In genomic region chr12:55300820-55301351, GRCm38 (mm10) we compare ENCODE assay signal across 10 mouse cellular contexts. TPM values are rescaled to one million over a fixed set of nuclear protein-coding genes. Genes with fewer than 3 reads are reported as not detected.
DNase-seq lines count a peak whose midpoint lies in the region; ATAC-seq and TF ChIP-seq lines count a peak whose summit lies in the region.
"Had no signal": no experiment of that assay in that cellular context is flagged by ENCODE, and none has a peak within 500 bp of the region (broad histone marks: within the 10 kb centered on the region; RNA-seq: fewer than 3 reads in every experiment).

No protein-coding gene starts in this region.

- 84% methylated on average over 3 of the region's 3 CpGs for WGBS in heart, embryonic 13.5 days
- 86% methylated on average over 3 of the region's 3 CpGs for WGBS in hindbrain, embryonic 13.5 days
- 90% methylated on average over 3 of the region's 3 CpGs for WGBS in midbrain, embryonic 10.5 days

- H3K27me3 ChIP-seq in heart, embryonic 13.5 days (replicated peaks) = no peaks in the 10 kb centered on the region
- H3K27me3 ChIP-seq in G1E (ENCODE audit: insufficient read depth, low read length) = no peaks in the 10 kb centered on the region
- H3K27me3 ChIP-seq in hindbrain, embryonic 13.5 days = no peaks in the 10 kb centered on the region
- no peaks in the 10 kb centered on the region for H3K27me3 ChIP-seq in midbrain, embryonic 10.5 days (ENCODE audit: low read depth, poor library complexity, severe bottlenecking)

- H3K27ac ChIP-seq in heart, embryonic 13.5 days (replicated peaks) = no peak overlapping the region
- H3K27ac ChIP-seq in hindbrain, embryonic 13.5 days = no peak overlapping the region
- H3K27ac ChIP-seq in midbrain, embryonic 10.5 days (replicated peaks) = 0 out of 2 replicates have a peak overlapping the region, but pooled peaks have one; percentile 97
- H3K27ac ChIP-seq: left cerebral cortex, adult 2 months had no signal

- peak overlapping the region; percentile 74 for H3K4me2 ChIP-seq in heart, embryonic 13.5 days
- H3K4me2 ChIP-seq in hindbrain, embryonic 13.5 days = peak overlapping the region; percentile 71

- H3K9ac ChIP-seq in heart, embryonic 13.5 days = no peak overlapping the region
- H3K9ac ChIP-seq in hindbrain, embryonic 13.5 days = peak overlapping the region; percentile 80

- H3K36me3 ChIP-seq in heart, embryonic 13.5 days = peaks cover 33% of the 10 kb centered on the region
- peaks cover 57% of the 10 kb centered on the region for H3K36me3 ChIP-seq in G1E (replicated peaks)
- peaks cover 28% of the 10 kb centered on the region for H3K36me3 ChIP-seq in hindbrain, embryonic 13.5 days
- peaks cover 46% of the 10 kb centered on the region for H3K36me3 ChIP-seq in midbrain, embryonic 10.5 days

- TF ChIP-seq CTCF in G1E (IDR thresholded peaks at IDR 0.05; ENCODE audit: low read depth, low read length) = no peak

- no peak for ATAC-seq in heart, embryonic 13.5 days (ENCODE audit: extremely low read depth, insufficient number of reproducible peaks, low FRiP score, low TSS enrichment)
- no peak for ATAC-seq in G1E (ENCODE audit: extremely low read depth, insufficient number of reproducible peaks, low FRiP score, poor library complexity, severe bottlenecking)
- no peak for ATAC-seq in hindbrain, embryonic 13.5 days (ENCODE audit: low FRiP score)

- peak overlapping the region; percentile 64; the same call in 1 of the 2 replicates for H3K4me3 ChIP-seq in heart, embryonic 13.5 days
- H3K4me3 ChIP-seq in G1E (ENCODE audit: low read depth, low read length) = peak overlapping the region; percentile 72
- H3K4me3 ChIP-seq in hindbrain, embryonic 13.5 days = peak overlapping the region; percentile 59
- peak overlapping the region; percentile 71 for H3K4me3 ChIP-seq in midbrain, embryonic 10.5 days

- peaks cover 23% of the 10 kb centered on the region for H3K4me1 ChIP-seq in heart, embryonic 13.5 days
- peaks cover 43% of the 10 kb centered on the region for H3K4me1 ChIP-seq in G1E (ENCODE audit: insufficient read depth, low read depth, low read length)
- peaks cover 41% of the 10 kb centered on the region for H3K4me1 ChIP-seq in hindbrain, embryonic 13.5 days (replicated peaks)
- H3K4me1 ChIP-seq in midbrain, embryonic 10.5 days = peaks cover 34% of the 10 kb centered on the region

- no peak for DNase-seq in heart, postnatal 4 days
- DNase-seq in G1E (ENCODE audit: low spot score) = no peak
- DNase-seq in midbrain, embryonic 10.5 days (ENCODE audit: low spot score) = no peak
- DNase-seq in layer of hippocampus, adult 11-12 months (ENCODE audit: low spot score) = no peak
- DNase-seq in adrenal gland, postnatal 10 days = no peak
- DNase-seq in frontal cortex, postnatal 10 days (ENCODE audit: low spot score in 2 of 2) = no peak
- DNase-seq: adrenal gland, postnatal 25 days had no signal

- no peaks in the 10 kb centered on the region for H3K9me3 ChIP-seq in heart, embryonic 13.5 days
- peaks cover 5% of the 10 kb centered on the region for H3K9me3 ChIP-seq in G1E (replicated peaks)
- H3K9me3 ChIP-seq in hindbrain, embryonic 13.5 days = no peaks in the 10 kb centered on the region
- peaks cover 2% of the 10 kb centered on the region; the same call in 1 of the 2 replicates for H3K9me3 ChIP-seq in midbrain, embryonic 10.5 days (replicated peaks)

RNA-seq across cellular contexts. Expression of gene 1110008L16Rik, which starts 1.5 kb away (rescaled TPM):
- 9.8 and 10.3 TPM in 2 replicates for polyA plus RNA-seq in heart, embryonic 13.5 days (2015; fragmentation: Nextera tagmentation; extraction: Ambion mirVana)
- total RNA-seq in heart, postnatal 4 days (2021) = 10 to 100 TPM; 10.7 to 11.1 TPM
- total RNA-seq in G1E (2014; fragmentation: Nextera tagmentation) (50.0 and 52.7 TPM in 2 replicates), G1E (2017) (38.5 and 40.4 TPM in 2 replicates)
- polyA plus RNA-seq in G1E (2012) = 3.0 and 4.0 TPM in 2 replicates
- 8.9 and 10.0 TPM in 2 replicates for polyA plus RNA-seq in hindbrain, embryonic 13.5 days (2015; fragmentation: Nextera tagmentation; extraction: Ambion mirVana)
- 14.3 and 15.1 TPM in 2 replicates for polyA plus RNA-seq in midbrain, embryonic 10.5 days (2016; fragmentation: Nextera tagmentation; extraction: Ambion mirVana)
- total RNA-seq in adrenal gland, postnatal 10 days (2021) = 10 to 100 TPM; 15.5 to 16.8 TPM

RNA-seq across cellular contexts. Expression of gene Ppp2r3c, which starts 1.9 kb away (rescaled TPM):
- polyA plus RNA-seq in heart, embryonic 13.5 days (2015; fragmentation: Nextera tagmentation; extraction: Ambion mirVana) = 9.5 and 10.1 TPM in 2 replicates
- 10 to 100 TPM; 11.7 to 12.9 TPM for total RNA-seq in heart, postnatal 4 days (2021)
- total RNA-seq in G1E (2014; fragmentation: Nextera tagmentation) (52.3 and 59.3 TPM in 2 replicates), G1E (2017) (35.7 and 39.2 TPM in 2 replicates)
- 1.2 and 1.6 TPM in 2 replicates for polyA plus RNA-seq in G1E (2012)
- polyA plus RNA-seq in hindbrain, embryonic 13.5 days (2015; fragmentation: Nextera tagmentation; extraction: Ambion mirVana) = 27.2 and 27.7 TPM in 2 replicates
- polyA plus RNA-seq in midbrain, embryonic 10.5 days (2016; fragmentation: Nextera tagmentation; extraction: Ambion mirVana) = 24.2 and 26.6 TPM in 2 replicates
- total RNA-seq in adrenal gland, postnatal 10 days (2021) = 10 to 100 TPM; 11.7 to 11.8 TPM
